Comparison of ENCODE assay signal across 22 mouse cellular contexts in genomic region chr10:85038147-85038546, GRCm38 (mm10).
DNase-seq lines count a peak whose midpoint lies in the region; ATAC-seq and TF ChIP-seq lines count a peak whose summit lies in the region.
"Had no signal": no experiment of that assay in that cellular context is flagged by ENCODE, and none has a peak within 500 bp of the region (broad histone marks: within the 10 kb centered on the region; RNA-seq: fewer than 3 reads in every experiment).

No protein-coding gene starts in this region.

- H3K27ac ChIP-seq in kidney, postnatal 0 days, result no peak overlapping the region
- H3K27ac ChIP-seq in lung, postnatal 0 days (ENCODE audit: low read length), result no peak overlapping the region
- H3K27ac ChIP-seq in neural tube, embryonic 11.5 days (ENCODE audit: low read depth, low read length), result no peak overlapping the region
- H3K27ac ChIP-seq in limb, embryonic 12.5 days, result peak overlapping the region; percentile 24; the same call in 1 of the 2 replicates
- H3K27ac ChIP-seq: embryonic facial prominence, embryonic 15.5 days; forebrain, embryonic 10.5 days; heart, embryonic 10.5 days; hindbrain, embryonic 12.5 days had no signal

- H3K36me3 ChIP-seq in kidney, postnatal 0 days (ENCODE audit: insufficient read depth, low read length), result no peaks in the 10 kb centered on the region
- no peaks in the 10 kb centered on the region for H3K36me3 ChIP-seq in lung, postnatal 0 days (ENCODE audit: insufficient read depth, low read length)
- H3K36me3 ChIP-seq in neural tube, embryonic 11.5 days (ENCODE audit: control insufficient read depth, insufficient read depth, low read length), result no peaks in the 10 kb centered on the region
- no peaks in the 10 kb centered on the region for H3K36me3 ChIP-seq in limb, embryonic 12.5 days
- H3K36me3 ChIP-seq: embryonic facial prominence, embryonic 15.5 days; forebrain, embryonic 10.5 days; heart, embryonic 10.5 days; hindbrain, embryonic 12.5 days had no signal

- 43% methylated on average over 10 of the region's 10 CpGs for WGBS in kidney, postnatal 0 days
- 60% methylated on average over 10 of the region's 10 CpGs for WGBS in lung, postnatal 0 days
- WGBS in lung, adult 2 months, result 59% methylated on average over 10 of the region's 10 CpGs
- 64% methylated on average over 10 of the region's 10 CpGs for WGBS in neural tube, embryonic 11.5 days
- WGBS in limb, embryonic 12.5 days, result 71% methylated on average over 10 of the region's 10 CpGs

- no peak overlapping the region for H3K4me3 ChIP-seq in kidney, postnatal 0 days (replicated peaks; ENCODE audit: low read depth, low read length)
- no peak overlapping the region for H3K4me3 ChIP-seq in lung, postnatal 0 days (ENCODE audit: low read depth, low read length)
- H3K4me3 ChIP-seq in lung, adult 2 months (replicated peaks; ENCODE audit: extremely low read depth, low read depth, low read length), result no peak overlapping the region
- H3K4me3 ChIP-seq in neural tube, embryonic 11.5 days (ENCODE audit: low read depth, low read length), result no peak overlapping the region
- H3K4me3 ChIP-seq in limb, embryonic 12.5 days (replicated peaks), result no peak overlapping the region
- H3K4me3 ChIP-seq: embryonic facial prominence, embryonic 15.5 days; erythroblast, embryonic 14.5 days; forebrain, embryonic 10.5 days; heart, embryonic 10.5 days; hindbrain, embryonic 12.5 days had no signal

- no peak overlapping the region for H3K9ac ChIP-seq in kidney, postnatal 0 days (ENCODE audit: low read depth, low read length)
- no peak overlapping the region for H3K9ac ChIP-seq in lung, postnatal 0 days (replicated peaks; ENCODE audit: low read depth)
- H3K9ac ChIP-seq in neural tube, embryonic 11.5 days (ENCODE audit: low read length), result no peak overlapping the region
- H3K9ac ChIP-seq in limb, embryonic 12.5 days (replicated peaks), result no peak overlapping the region
- H3K9ac ChIP-seq: embryonic facial prominence, embryonic 15.5 days; hindbrain, embryonic 12.5 days had no signal

- no peaks in the 10 kb centered on the region for H3K9me3 ChIP-seq in kidney, postnatal 0 days (replicated peaks; ENCODE audit: low read length)
- H3K9me3 ChIP-seq in lung, postnatal 0 days (ENCODE audit: low read length), result no peaks in the 10 kb centered on the region
- no peaks in the 10 kb centered on the region for H3K9me3 ChIP-seq in neural tube, embryonic 11.5 days (ENCODE audit: control insufficient read depth, low read length)
- H3K9me3 ChIP-seq in limb, embryonic 12.5 days, result 0 out of 2 replicates have a peak, but pooled peaks cover 4% of the 10 kb centered on the region
- H3K9me3 ChIP-seq: embryonic facial prominence, embryonic 15.5 days; forebrain, embryonic 10.5 days; heart, embryonic 10.5 days had no signal

- no peak for TF ChIP-seq EP300 in lung, postnatal 0 days (IDR thresholded peaks at IDR 0.05)

- no peaks in the 10 kb centered on the region for H3K4me1 ChIP-seq in kidney, postnatal 0 days (replicated peaks; ENCODE audit: insufficient read depth, low read length)
- no peaks in the 10 kb centered on the region for H3K4me1 ChIP-seq in lung, postnatal 0 days (ENCODE audit: insufficient read depth, low read depth, low read length)
- no peaks in the 10 kb centered on the region for H3K4me1 ChIP-seq in lung, adult 2 months (ENCODE audit: control insufficient read depth, insufficient read depth, low read length)
- H3K4me1 ChIP-seq in neural tube, embryonic 11.5 days (ENCODE audit: control insufficient read depth, insufficient read depth, low read length), result no peaks in the 10 kb centered on the region
- peaks cover 5% of the 10 kb centered on the region for H3K4me1 ChIP-seq in limb, embryonic 12.5 days (replicated peaks)
- H3K4me1 ChIP-seq: embryonic facial prominence, embryonic 15.5 days had no signal

- H3K27me3 ChIP-seq in kidney, postnatal 0 days (ENCODE audit: insufficient read depth, low read length), result no peaks in the 10 kb centered on the region
- H3K27me3 ChIP-seq in lung, postnatal 0 days (replicated peaks; ENCODE audit: insufficient read depth, low read length), result no peaks in the 10 kb centered on the region
- H3K27me3 ChIP-seq in neural tube, embryonic 11.5 days (ENCODE audit: control insufficient read depth, insufficient read depth, low read length), result 0 out of 2 replicates have a peak, but pooled peaks cover 3% of the 10 kb centered on the region
- no peaks in the 10 kb centered on the region for H3K27me3 ChIP-seq in limb, embryonic 12.5 days
- H3K27me3 ChIP-seq: embryonic facial prominence, embryonic 15.5 days had no signal

- TF ChIP-seq CTCF in kidney, postnatal 0 days (IDR thresholded peaks at IDR 0.05; ENCODE audit: low read depth), result no peak
- no peak for TF ChIP-seq CTCF in lung, postnatal 0 days (IDR thresholded peaks at IDR 0.05)
- no peak for TF ChIP-seq CTCF in lung, adult 2 months (IDR thresholded peaks at IDR 0.05; ENCODE audit: insufficient read depth, low read length)

- ATAC-seq in kidney, postnatal 0 days (replicated peaks; ENCODE audit: low FRiP score, low read depth), result no peak
- ATAC-seq in lung, postnatal 0 days, result peak; percentile 89
- peak; percentile 13; the same call in 1 of the 2 replicates for ATAC-seq in neural tube, embryonic 11.5 days (ENCODE audit: insufficient read depth, low FRiP score, low TSS enrichment)
- ATAC-seq in limb, embryonic 12.5 days (ENCODE audit: insufficient number of reproducible peaks, insufficient read depth, low FRiP score, low TSS enrichment, low read depth), result no peak
- ATAC-seq: forebrain, embryonic 14.5 days had no signal

- DNase-seq in kidney, postnatal 0 days (ENCODE audit: low spot score), result peak; percentile 15
- DNase-seq in kidney, adult 11 months, result no peak
- DNase-seq in lung, postnatal 0 days (ENCODE audit: low spot score), result peak; percentile 62
- no peak for DNase-seq in lung, adult 2 months
- DNase-seq in neural tube, embryonic 11.5 days (ENCODE audit: low spot score), result no peak
- no peak for DNase-seq in neural tube, embryonic 10.5 days (ENCODE audit: extremely low spot score, low spot score)
- DNase-seq: adrenal gland, adult 2 months; cerebellum, adult 11 months; cerebellum, adult 8-10 months; cerebellum, postnatal 14 days; embryo, embryonic 11 days; gastrocnemius, postnatal 10 days; heart, adult 18-20 months; heart, postnatal 10 days; heart, postnatal 4 days had no signal

- no peak overlapping the region for H3K4me2 ChIP-seq in kidney, postnatal 0 days (ENCODE audit: low read length)
- no peak overlapping the region for H3K4me2 ChIP-seq in lung, postnatal 0 days (replicated peaks; ENCODE audit: low read depth, low read length)
- H3K4me2 ChIP-seq in neural tube, embryonic 11.5 days (ENCODE audit: low read depth), result no peak overlapping the region
- H3K4me2 ChIP-seq in limb, embryonic 12.5 days, result no peak overlapping the region
- H3K4me2 ChIP-seq: embryonic facial prominence, embryonic 15.5 days; hindbrain, embryonic 12.5 days had no signal

- TF ChIP-seq POLR2A in lung, adult 2 months (IDR thresholded peaks at IDR 0.05; ENCODE audit: borderline replicate concordance, extremely low read depth, low read depth, low read length), result no peak

Comparison
In these comparisons a context has a peak if more than half of its experiments do, and no peak if none do; other contexts are left out.
1. DNase-seq: peak in kidney, postnatal 0 days (single experiment) and lung, postnatal 0 days (single experiment); none in kidney, adult 11 months (single experiment), lung, adult 2 months (single experiment), neural tube, embryonic 11.5 days (single experiment) and neural tube, embryonic 10.5 days (single experiment).
2. ATAC-seq: peak in lung, postnatal 0 days (single experiment) and neural tube, embryonic 11.5 days (single experiment); none in kidney, postnatal 0 days (single experiment) and limb, embryonic 12.5 days (single experiment).